Mouse (Mus musculus): ENCODE results near the gene Smarca2.

The Smarca2 gene

GRCm38 (mm10) chr19:26607156-26607536 is 2.3 kb downstream of the Smarca2 start:
- no peak for TF ChIP-seq GATA4 (IDR thresholded peaks at IDR 0.05; ENCODE audit: insufficient replicate concordance, low read length)

- TF ChIP-seq GATA4 (IDR thresholded peaks at IDR 0.05; ENCODE audit: insufficient replicate concordance, low read length), result no peak
These were observed 2.9 kb downstream of the Smarca2 start for GRCm38 (mm10) chr19:26607551-26608433.

- no peak for TF ChIP-seq GATA4 (IDR thresholded peaks at IDR 0.05; ENCODE audit: insufficient replicate concordance, low read length)
These were observed 3.6 kb downstream of the Smarca2 start for GRCm38 (mm10) chr19:26608434-26608812.

GRCm38 (mm10) chr19:26609637-26610036 is 4.8 kb downstream of the Smarca2 start:
- no peak for TF ChIP-seq GATA4 (IDR thresholded peaks at IDR 0.05; ENCODE audit: insufficient replicate concordance, low read length)

- TF ChIP-seq GATA4 (IDR thresholded peaks at IDR 0.05; ENCODE audit: insufficient replicate concordance, low read length), result no peak
These were observed 8.1 kb downstream of the Smarca2 start for GRCm38 (mm10) chr19:26612995-26613394.

- peak; percentile 96 for TF ChIP-seq GATA4 (IDR thresholded peaks at IDR 0.05; ENCODE audit: insufficient replicate concordance, low read length)
These were observed 8.8 kb downstream of the Smarca2 start for GRCm38 (mm10) chr19:26613665-26614064.

- no peak for TF ChIP-seq GATA4 (IDR thresholded peaks at IDR 0.05; ENCODE audit: insufficient replicate concordance, low read length)
These were observed 11.4 kb downstream of the Smarca2 start for GRCm38 (mm10) chr19:26616271-26616670.

GRCm38 (mm10) chr19:26617287-26617686 is 12.4 kb downstream of the Smarca2 start:
- TF ChIP-seq GATA4 (IDR thresholded peaks at IDR 0.05; ENCODE audit: insufficient replicate concordance, low read length), result no peak

GRCm38 (mm10) chr19:26630712-26631235 is 25.9 kb downstream of the Smarca2 start:
- TF ChIP-seq GATA4 (IDR thresholded peaks at IDR 0.05; ENCODE audit: insufficient replicate concordance, low read length), result no peak

- TF ChIP-seq GATA4 (IDR thresholded peaks at IDR 0.05; ENCODE audit: insufficient replicate concordance, low read length), result no peak
These were observed 27.4 kb downstream of the Smarca2 start for GRCm38 (mm10) chr19:26632228-26632627.

- no peak for TF ChIP-seq GATA4 (IDR thresholded peaks at IDR 0.05; ENCODE audit: insufficient replicate concordance, low read length)
These were observed 35.7 kb downstream of the Smarca2 start for GRCm38 (mm10) chr19:26640556-26640955.

- TF ChIP-seq GATA4 (IDR thresholded peaks at IDR 0.05; ENCODE audit: insufficient replicate concordance, low read length), result no peak
These were observed 36.4 kb downstream of the Smarca2 start for GRCm38 (mm10) chr19:26641269-26641668.

GRCm38 (mm10) chr19:26643011-26643410 is 38.2 kb downstream of the Smarca2 start:
- peak; percentile 79 for TF ChIP-seq GATA4 (IDR thresholded peaks at IDR 0.05; ENCODE audit: insufficient replicate concordance, low read length)

- no peak for TF ChIP-seq GATA4 (IDR thresholded peaks at IDR 0.05; ENCODE audit: insufficient replicate concordance, low read length)
These were observed 39.1 kb downstream of the Smarca2 start for GRCm38 (mm10) chr19:26643936-26644335.

- no peak for TF ChIP-seq GATA4 (IDR thresholded peaks at IDR 0.05; ENCODE audit: insufficient replicate concordance, low read length)
These were observed 40.2 kb downstream of the Smarca2 start for GRCm38 (mm10) chr19:26645016-26645415.

- TF ChIP-seq GATA4 (IDR thresholded peaks at IDR 0.05; ENCODE audit: insufficient replicate concordance, low read length), result no peak
These were observed 41.3 kb downstream of the Smarca2 start for GRCm38 (mm10) chr19:26646128-26646527.

Data from liver, adult (tissue).